Mouse (Mus musculus): ENCODE results near the gene Epn2.

DNA sequence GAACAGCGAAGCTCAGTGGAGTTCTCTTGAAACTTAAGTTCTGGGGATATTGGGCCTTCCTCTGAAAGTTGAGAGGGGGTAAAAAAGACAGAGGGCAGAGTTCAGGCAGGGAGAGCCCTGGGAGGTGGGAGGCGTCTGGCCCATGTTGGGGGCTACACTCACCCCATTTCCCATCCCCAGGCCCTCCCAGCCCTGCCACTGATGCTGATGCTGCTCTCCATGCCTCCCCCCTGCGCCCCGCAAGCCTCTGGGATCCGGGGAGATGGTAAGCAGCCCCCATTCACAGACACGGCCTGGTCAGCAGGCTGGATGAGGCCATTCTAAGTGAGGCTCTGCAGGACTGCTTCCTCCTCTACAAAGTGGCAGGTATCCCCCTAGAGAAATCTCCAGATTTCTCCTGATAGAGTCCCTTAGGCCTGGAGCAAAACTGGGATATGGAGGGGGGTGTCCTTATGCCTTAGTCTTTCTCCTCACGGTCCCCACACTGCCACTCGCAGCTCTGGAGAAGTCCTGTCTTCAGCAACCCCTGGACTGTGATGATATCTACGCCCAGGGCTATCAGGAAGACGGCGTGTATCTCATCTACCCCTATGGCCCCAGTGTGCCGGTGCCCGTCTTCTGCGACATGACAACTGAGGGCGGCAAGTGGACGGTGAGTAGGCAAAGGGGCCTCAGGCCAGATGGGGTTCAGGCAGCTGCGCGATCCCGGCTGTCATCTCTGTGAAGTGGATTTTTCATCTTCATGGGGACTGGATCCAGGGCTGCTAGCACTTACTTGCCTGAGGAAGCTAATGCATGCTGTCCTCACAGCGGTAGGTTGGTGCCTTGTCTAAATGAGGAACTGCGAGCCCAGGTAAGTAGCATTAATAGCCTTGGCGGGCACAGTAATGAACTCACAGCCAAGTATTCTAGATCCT lies 93.7 kb downstream of the Epn2 start:
- no peak for TF ChIP-seq CTCF (IDR thresholded peaks at IDR 0.05; ENCODE audit: borderline replicate concordance, insufficient read depth, low read depth, low read length)
- TF ChIP-seq POLR2A (IDR thresholded peaks at IDR 0.05; ENCODE audit: borderline replicate concordance, insufficient read depth, low read length) = no peak
